Mouse (Mus musculus): Measurements from ENCODE around the gene Vmn1r101.
"Not testable (repeated sequence)": the region's sequence is repeated elsewhere in the genome, so short reads cannot be mapped to it uniquely, and the experiment has no call there.

GRCm38 (mm10) chr7:20474825-20475224, 32.4 kb upstream of the Vmn1r101 start, which contains the start of gene Gm10670:
- TF ChIP-seq POLR2A (IDR thresholded peaks at IDR 0.05; ENCODE audit: borderline replicate concordance, extremely low read depth, low read depth, low read length); CTCF (IDR thresholded peaks at IDR 0.05; ENCODE audit: insufficient read depth, low read length): not testable (repeated sequence)

Data from lung, adult 2 months (tissue).